Mouse (Mus musculus): ENCODE measurements around the gene Olfr116. TPM values are rescaled to one million over a fixed set of nuclear protein-coding genes. Genes with fewer than 3 reads are reported as not detected.

The Olfr116 gene
- polyA plus RNA-seq (2015; fragmentation: Illumina TruSeq; extraction: RNeasy Lipid Tissue Mini Kit (QIAGEN cat#74804); ENCODE audit: insufficient read depth, low replicate concordance): not detected

GRCm38 (mm10) chr17:37627009-37627408, at the start of gene Olfr116, which contains the start of gene Olfr115:
Gene Olfr116, minus strand, starts transcription at chr17:37627199.
Gene Olfr115, minus strand, starts transcription at chr17:37627109.

GRCm38 (mm10) chr17:37666688-37667087, 39.7 kb upstream of the Olfr116 start, which contains the start of gene Olfr118:
Gene Olfr118, plus strand, starts transcription at chr17:37666988.

DNA sequence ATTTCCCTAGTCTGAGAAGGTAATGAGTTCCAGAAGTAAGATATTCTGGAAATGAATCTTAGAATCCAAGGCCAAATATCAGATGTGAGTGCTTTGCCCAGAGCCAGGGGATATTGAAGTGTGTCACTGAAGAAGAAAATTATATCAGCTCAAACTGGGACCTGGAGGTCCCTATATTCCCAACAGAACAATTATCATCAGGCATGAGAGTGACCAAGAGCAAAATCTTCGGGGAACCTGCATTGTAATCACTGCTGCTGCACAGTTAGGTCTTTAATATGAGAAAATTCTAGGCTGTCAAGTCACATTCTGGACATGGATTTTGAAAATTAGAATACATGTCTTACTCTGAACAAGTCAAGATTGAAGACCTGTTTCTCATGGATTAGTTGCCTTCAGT, 36.7 kb upstream of the Olfr116 start, which contains the start of gene Olfr117:
Gene Olfr117, minus strand, starts transcription at position 101 of the 400 bp plus-strand sequence.

DNA sequence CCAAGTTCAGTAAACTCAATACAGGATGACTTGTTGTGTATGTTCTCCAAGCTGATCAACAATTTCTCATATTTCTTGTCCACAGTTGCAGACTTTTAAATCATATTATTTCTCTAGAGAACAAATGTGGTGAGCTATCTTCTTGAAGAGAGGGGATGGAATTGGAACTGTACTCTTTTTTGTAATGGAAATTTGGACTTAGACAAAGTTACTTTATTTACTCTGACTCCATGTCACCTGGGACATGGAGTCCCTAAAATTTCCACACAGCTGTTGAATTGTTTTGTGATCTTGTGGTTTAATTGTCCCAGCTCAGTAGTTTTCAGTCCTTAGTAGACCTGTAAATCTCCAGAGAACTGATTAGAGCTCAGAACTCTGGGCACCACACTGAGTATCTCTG, 34.4 kb downstream of the Olfr116 start, which contains the start of gene Olfr114:
Gene Olfr114, minus strand, starts transcription at position 101 of the 400 bp plus-strand sequence.

DNA sequence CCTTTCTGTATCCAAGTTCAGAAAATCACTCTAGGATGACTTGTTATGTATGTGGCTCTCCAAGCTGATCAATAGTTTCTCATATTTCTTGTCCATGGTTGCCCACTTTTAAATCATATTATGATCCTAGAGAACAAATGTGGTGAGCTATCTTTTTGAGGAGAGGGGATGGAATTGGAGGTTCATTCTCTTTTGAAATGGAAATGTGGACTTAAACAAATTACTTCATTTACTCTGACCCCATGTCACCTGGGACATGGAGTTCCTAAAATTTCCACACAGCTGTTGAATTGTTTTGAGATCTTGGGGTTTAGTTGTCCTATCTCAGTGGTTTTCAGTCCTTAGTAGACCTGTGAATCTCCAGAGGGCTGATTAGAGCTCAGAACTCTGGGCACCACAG, 49.4 kb downstream of the Olfr116 start, which contains the start of gene Olfr113:
Gene Olfr113, minus strand, starts transcription at position 101 of the 400 bp plus-strand sequence.

Other genes with a start within 250 kb of the Olfr116 start
- not detected for gene Olfr105-ps, start 248.2 kb downstream of the Olfr116 start, polyA plus RNA-seq (2015; fragmentation: Illumina TruSeq; extraction: RNeasy Lipid Tissue Mini Kit (QIAGEN cat#74804); ENCODE audit: insufficient read depth, low replicate concordance)
- gene Olfr106-ps, start 236.8 kb downstream of the Olfr116 start, polyA plus RNA-seq (2015; fragmentation: Illumina TruSeq; extraction: RNeasy Lipid Tissue Mini Kit (QIAGEN cat#74804); ENCODE audit: insufficient read depth, low replicate concordance): not detected
- gene Olfr107, start 228.0 kb downstream of the Olfr116 start, polyA plus RNA-seq (2015; fragmentation: Illumina TruSeq; extraction: RNeasy Lipid Tissue Mini Kit (QIAGEN cat#74804); ENCODE audit: insufficient read depth, low replicate concordance): not detected
- gene Olfr108, start 181.7 kb downstream of the Olfr116 start, polyA plus RNA-seq (2015; fragmentation: Illumina TruSeq; extraction: RNeasy Lipid Tissue Mini Kit (QIAGEN cat#74804); ENCODE audit: insufficient read depth, low replicate concordance): not detected
- gene Olfr109, start 168.3 kb downstream of the Olfr116 start, polyA plus RNA-seq (2015; fragmentation: Illumina TruSeq; extraction: RNeasy Lipid Tissue Mini Kit (QIAGEN cat#74804); ENCODE audit: insufficient read depth, low replicate concordance): not detected
- gene H2-M2, start 143.6 kb downstream of the Olfr116 start, polyA plus RNA-seq (2015; fragmentation: Illumina TruSeq; extraction: RNeasy Lipid Tissue Mini Kit (QIAGEN cat#74804); ENCODE audit: insufficient read depth, low replicate concordance): 16.8 TPM
- 0.26 TPM for gene Olfr110, start 134.7 kb downstream of the Olfr116 start, polyA plus RNA-seq (2015; fragmentation: Illumina TruSeq; extraction: RNeasy Lipid Tissue Mini Kit (QIAGEN cat#74804); ENCODE audit: insufficient read depth, low replicate concordance)
- gene Olfr111, start 119.2 kb downstream of the Olfr116 start, polyA plus RNA-seq (2015; fragmentation: Illumina TruSeq; extraction: RNeasy Lipid Tissue Mini Kit (QIAGEN cat#74804); ENCODE audit: insufficient read depth, low replicate concordance): 0.72 TPM
- gene Olfr112, start 57.7 kb downstream of the Olfr116 start, polyA plus RNA-seq (2015; fragmentation: Illumina TruSeq; extraction: RNeasy Lipid Tissue Mini Kit (QIAGEN cat#74804); ENCODE audit: insufficient read depth, low replicate concordance): not detected
- not detected for gene Olfr113, start 49.5 kb downstream of the Olfr116 start, polyA plus RNA-seq (2015; fragmentation: Illumina TruSeq; extraction: RNeasy Lipid Tissue Mini Kit (QIAGEN cat#74804); ENCODE audit: insufficient read depth, low replicate concordance)
- not detected for gene Olfr114, start 34.5 kb downstream of the Olfr116 start, polyA plus RNA-seq (2015; fragmentation: Illumina TruSeq; extraction: RNeasy Lipid Tissue Mini Kit (QIAGEN cat#74804); ENCODE audit: insufficient read depth, low replicate concordance)
- not detected for gene Olfr115, start 90 bp downstream of the Olfr116 start, polyA plus RNA-seq (2015; fragmentation: Illumina TruSeq; extraction: RNeasy Lipid Tissue Mini Kit (QIAGEN cat#74804); ENCODE audit: insufficient read depth, low replicate concordance)
- not detected for gene Olfr117, start 36.6 kb upstream of the Olfr116 start, polyA plus RNA-seq (2015; fragmentation: Illumina TruSeq; extraction: RNeasy Lipid Tissue Mini Kit (QIAGEN cat#74804); ENCODE audit: insufficient read depth, low replicate concordance)
- gene Olfr118, start 39.8 kb upstream of the Olfr116 start, polyA plus RNA-seq (2015; fragmentation: Illumina TruSeq; extraction: RNeasy Lipid Tissue Mini Kit (QIAGEN cat#74804); ENCODE audit: insufficient read depth, low replicate concordance): not detected
- not detected for gene Olfr119, start 69.4 kb upstream of the Olfr116 start, polyA plus RNA-seq (2015; fragmentation: Illumina TruSeq; extraction: RNeasy Lipid Tissue Mini Kit (QIAGEN cat#74804); ENCODE audit: insufficient read depth, low replicate concordance)
- not detected for gene Olfr120, start 94.6 kb upstream of the Olfr116 start, polyA plus RNA-seq (2015; fragmentation: Illumina TruSeq; extraction: RNeasy Lipid Tissue Mini Kit (QIAGEN cat#74804); ENCODE audit: insufficient read depth, low replicate concordance)
- not detected for gene Olfr121, start 121.7 kb upstream of the Olfr116 start, polyA plus RNA-seq (2015; fragmentation: Illumina TruSeq; extraction: RNeasy Lipid Tissue Mini Kit (QIAGEN cat#74804); ENCODE audit: insufficient read depth, low replicate concordance)
- not detected for gene Olfr122, start 141.4 kb upstream of the Olfr116 start, polyA plus RNA-seq (2015; fragmentation: Illumina TruSeq; extraction: RNeasy Lipid Tissue Mini Kit (QIAGEN cat#74804); ENCODE audit: insufficient read depth, low replicate concordance)
- gene Olfr123, start 166.3 kb upstream of the Olfr116 start, polyA plus RNA-seq (2015; fragmentation: Illumina TruSeq; extraction: RNeasy Lipid Tissue Mini Kit (QIAGEN cat#74804); ENCODE audit: insufficient read depth, low replicate concordance): not detected
- gene Olfr124, start 172.7 kb upstream of the Olfr116 start, polyA plus RNA-seq (2015; fragmentation: Illumina TruSeq; extraction: RNeasy Lipid Tissue Mini Kit (QIAGEN cat#74804); ENCODE audit: insufficient read depth, low replicate concordance): not detected
- gene Olfr125, start 205.8 kb upstream of the Olfr116 start, polyA plus RNA-seq (2015; fragmentation: Illumina TruSeq; extraction: RNeasy Lipid Tissue Mini Kit (QIAGEN cat#74804); ENCODE audit: insufficient read depth, low replicate concordance): not detected
- not detected for gene Olfr126, start 220.3 kb upstream of the Olfr116 start, polyA plus RNA-seq (2015; fragmentation: Illumina TruSeq; extraction: RNeasy Lipid Tissue Mini Kit (QIAGEN cat#74804); ENCODE audit: insufficient read depth, low replicate concordance)